Mouse (Mus musculus) regulatory T cell (primary cell): ENCODE data around the gene Abcc12.

Source experiments
- in situ Hi-C: fragments of 300-600 bp; cut with MboI, MseI; formaldehyde crosslinking; loops from one replicate; pipeline ENCODE4 v1.15.1; 2025; ENCODE audit warnings: high pct_unique_total_duplicates

Gene Abcc12

GRCm38 (mm10) chr8:86437418-86437817, 143.1 kb downstream of the Abcc12 start:
- in situ Hi-C loops = no loop called here
